Mouse (Mus musculus) inflammation-experienced regulatory T-cells, adult 6 months (primary cell): ENCODE data around the gene G6pc. TPM values are rescaled to one million over a fixed set of nuclear protein-coding genes. Genes with fewer than 3 reads are reported as not detected.

Source experiments
- polyA plus RNA-seq, 3 experiments: library from polyadenylated mRNA; unstranded; fragments of 100-300 nt; shearing (Covaris generic); gene quantifications; one replicate each; pipeline ENCODE4 v1.2.1; 2017

The G6pc gene
- polyA plus RNA-seq, 3 experiments from 2014 or later, result not detected

Other genes starting within 250 kb of the G6pc start
- gene Retreg3, start 247.7 kb upstream of the G6pc start, polyA plus RNA-seq, result 10 to 100 TPM; 15.1 to 26.8 (median 21.4) TPM
- gene Tubg1, start 247.6 kb upstream of the G6pc start, polyA plus RNA-seq, result 10 to 100 TPM; 24.7 to 32.4 (median 24.7) TPM
- 1 to 10 TPM; 1.2 to 1.8 (median 1.5) TPM for gene Tubg2, start 211.7 kb upstream of the G6pc start, polyA plus RNA-seq
- gene Cntnap1, start 197.0 kb upstream of the G6pc start, polyA plus RNA-seq, result under 1 TPM in 2 of 3 experiments, not detected in 1; 0.09 to 0.15 TPM
- not detected for gene Plekhh3, start 196.2 kb upstream of the G6pc start, polyA plus RNA-seq
- gene Ccr10, start 192.1 kb upstream of the G6pc start, polyA plus RNA-seq, result under 1 TPM in 2 of 3 experiments, not detected in 1; 0.33 to 0.55 TPM
- 10 to 100 TPM; 38.0 to 70.6 (median 62.7) TPM for gene Ezh1, start 141.1 kb upstream of the G6pc start, polyA plus RNA-seq
- not detected for gene Ramp2, start 121.5 kb upstream of the G6pc start, polyA plus RNA-seq
- gene Vps25, start 113.9 kb upstream of the G6pc start, polyA plus RNA-seq, result 100 to 1,000 TPM; 134 to 144 (median 138) TPM
- gene Wnk4, start 107.0 kb upstream of the G6pc start, polyA plus RNA-seq, result 1 to 10 TPM in 1 of 3 experiments, under 1 TPM in 1, not detected in 1; 0.75 to 2.9 TPM
- 1 to 10 TPM in 1 of 3 experiments, under 1 TPM in 2; 0.63 to 1.2 (median 0.71) TPM for gene Cntd1, start 88.5 kb upstream of the G6pc start, polyA plus RNA-seq
- gene Coa3, start 88.4 kb upstream of the G6pc start, polyA plus RNA-seq, result 100 to 1,000 TPM; 129 to 132 (median 131) TPM
- 10 to 100 TPM; 62.1 to 87.3 (median 74.1) TPM for gene Becn1, start 65.3 kb upstream of the G6pc start, polyA plus RNA-seq
- gene Psme3, start 51.3 kb upstream of the G6pc start, polyA plus RNA-seq, result 10 to 100 TPM; 25.8 to 37.6 (median 36.8) TPM
- 10 to 100 TPM in 1 of 3 experiments, 1 to 10 TPM in 2; 2.5 to 12.3 (median 4.9) TPM for gene Aoc2, start 42.5 kb upstream of the G6pc start, polyA plus RNA-seq
- gene Aoc3, start 37.0 kb upstream of the G6pc start, polyA plus RNA-seq, result not detected
- gene Aarsd1, start 50.1 kb downstream of the G6pc start, polyA plus RNA-seq, result 10 to 100 TPM; 34.2 to 43.2 (median 40.5) TPM
- gene Gm27029, start 57.2 kb downstream of the G6pc start, polyA plus RNA-seq, result 1 to 10 TPM in 1 of 3 experiments, under 1 TPM in 2; 0.46 to 1.3 (median 0.57) TPM
- 1 to 10 TPM; 6.7 to 7.2 (median 6.9) TPM for gene Rundc1, start 57.5 kb downstream of the G6pc start, polyA plus RNA-seq
- gene Ptges3l, start 57.8 kb downstream of the G6pc start, polyA plus RNA-seq, result 1 to 10 TPM; 1.6 to 2.2 (median 2.1) TPM
- 100 to 1,000 TPM; 523 to 733 (median 603) TPM for gene Rpl27, start 74.7 kb downstream of the G6pc start, polyA plus RNA-seq
- gene Ifi35, start 80.8 kb downstream of the G6pc start, polyA plus RNA-seq, result 100 to 1,000 TPM; 143 to 171 (median 153) TPM
- gene Rnd2, start 97.4 kb downstream of the G6pc start, polyA plus RNA-seq, result not detected
- 1 to 10 TPM; 1.7 to 2.5 (median 1.9) TPM for gene Vat1, start 98.7 kb downstream of the G6pc start, polyA plus RNA-seq
- gene Brca1, start 184.4 kb downstream of the G6pc start, polyA plus RNA-seq, result 10 to 100 TPM in 1 of 3 experiments, 1 to 10 TPM in 2; 2.8 to 13.3 (median 3.8) TPM
- gene Nbr1, start 184.6 kb downstream of the G6pc start, polyA plus RNA-seq, result 10 to 100 TPM; 53.2 to 76.6 (median 56.5) TPM
- 10 to 100 TPM; 15.6 to 19.0 (median 16.8) TPM for gene Tmem106a, start 214.7 kb downstream of the G6pc start, polyA plus RNA-seq
- gene Gm11634, start 231.7 kb downstream of the G6pc start, polyA plus RNA-seq, result under 1 TPM in 2 of 3 experiments, not detected in 1; 0.49 to 0.62 TPM